Mouse (Mus musculus) midbrain, postnatal 0 days (tissue): ENCODE data around the gene 4430402I18Rik. TPM values are rescaled to one million over a fixed set of nuclear protein-coding genes. Genes with fewer than 3 reads are reported as not detected.

ENCODE experiments used
- ATAC-seq: fragments of 200-750 bp; cut with Nextera tagmentation; 2 replicates; pipeline ENCODE4 v1.8.0; 2017; ENCODE audit warnings: moderate number of reproducible peaks, mild to moderate bottlenecking, moderate TSS enrichment, moderate library complexity; ENCODE audit not compliant: low FRiP score
- DNase-seq: peaks from one replicate; pipeline ENCODE4 v3.0.0-alpha.2; 2015; ENCODE audit warnings: low spot score
- H3K27ac ChIP-seq: fragments of 300-500 bp; sonication (generic); 2 replicates; pipeline ENCODE4 v1.5.1; 2014; ENCODE audit warnings: low read depth, mild to moderate bottlenecking, low read length, mixed read lengths
- H3K27me3 ChIP-seq: fragments of 300-500 bp; sonication (generic); 2 replicates; pipeline ENCODE4 v1.6.1; 2014; ENCODE audit warnings: low read length, control low read depth, mixed read lengths; ENCODE audit not compliant: insufficient read depth
- H3K36me3 ChIP-seq: fragments of 300-500 bp; sonication (generic); 2 replicates; pipeline ENCODE4 v1.6.1; 2014; ENCODE audit warnings: low read length, control low read depth, mixed read lengths; ENCODE audit not compliant: insufficient read depth
- H3K4me1 ChIP-seq: fragments of 300-500 bp; sonication (generic); 2 replicates; pipeline ENCODE4 v1.6.1; 2014; ENCODE audit warnings: mild to moderate bottlenecking, control low read depth, antibody characterized with exemption, low read length, mixed read lengths; ENCODE audit not compliant: insufficient read depth
- H3K4me2 ChIP-seq: fragments of 300-500 bp; sonication (generic); 2 replicates; pipeline ENCODE4 v1.6.1; 2014; ENCODE audit warnings: low read depth, mild to moderate bottlenecking, low read length, mixed read lengths; ENCODE audit not compliant: poor library complexity, severe bottlenecking
- H3K4me3 ChIP-seq: fragments of 300-500 bp; sonication (generic); 2 replicates; pipeline ENCODE4 v1.5.1; 2014; ENCODE audit warnings: low read depth, mild to moderate bottlenecking, low read length, moderate library complexity
- H3K9ac ChIP-seq: fragments of 300-500 bp; sonication (generic); replicated peaks from 2 replicates; pipeline ENCODE4 v1.6.1; 2014; ENCODE audit warnings: mild to moderate bottlenecking, low read length, moderate library complexity, mixed read lengths; ENCODE audit not compliant: poor library complexity, severe bottlenecking
- H3K9me3 ChIP-seq: fragments of 300-500 bp; sonication (generic); 2 replicates; pipeline ENCODE4 v1.6.1; 2016; ENCODE audit warnings: low read length, control low read depth
- CTCF ChIP-seq: IDR thresholded peaks from 2 replicates; pipeline ENCODE4 v1.5.1; 2016; ENCODE audit warnings: antibody characterized with exemption, mild to moderate bottlenecking
- WGBS: fragments of 180-500 bp; shearing (Covaris S2); extraction: QIAGEN DNeasy Blood & Tissue Kit; methylation state at CpG from one replicate; pipeline ENCODE4 v1.1.7; 2014; 5-methylcytosine and 5-hydroxymethylcytosine counted together
- polyA plus RNA-seq: library from polyadenylated mRNA; unstranded; fragments of >200 nt; fragmentation: Nextera tagmentation; extraction: Ambion mirVana; gene quantifications from 2 replicates; pipeline ENCODE4 v1.2.1, GENCODE M21; 2015
- total RNA-seq: library from RNA; depleted of rRNA; stranded (reverse); fragments of >200 nt; gene quantifications from 2 replicates; pipeline ENCODE4 v1.2.3, GENCODE M21; 2014; rRNA removed

4430402I18Rik gene
- total and polyA plus RNA-seq, 2 experiments from 2014 or later, result 2.1 to 2.3 TPM

- H3K9ac ChIP-seq, result no peak overlapping the region
- no peak overlapping the region for H3K27ac ChIP-seq
- 93% methylated on average over 3 of the region's 3 CpGs for WGBS
- TF ChIP-seq CTCF, result no peak
- ATAC-seq (no peak), DNase-seq (no peak)
- H3K9me3 ChIP-seq, result no peaks in the 10 kb centered on the region
- no peak overlapping the region for H3K4me3 ChIP-seq
- no peaks in the 10 kb centered on the region for H3K4me1 ChIP-seq
- H3K36me3 ChIP-seq, result no peaks in the 10 kb centered on the region
- no peak overlapping the region for H3K4me2 ChIP-seq
- H3K27me3 ChIP-seq, result no peaks in the 10 kb centered on the region
These were observed 115.6 kb downstream of the 4430402I18Rik start for GRCm38 (mm10) chr19:28852001-28852400.

- no peak for DNase-seq
These were observed 117.1 kb downstream of the 4430402I18Rik start for GRCm38 (mm10) chr19:28850510-28850909.

GRCm38 (mm10) chr19:28844946-28845710 lies 122.5 kb downstream of the 4430402I18Rik start:
- DNase-seq, result peak; percentile 70
- no peaks in the 10 kb centered on the region for H3K36me3 ChIP-seq

More at GRCm38 (mm10) chr19:28850510-28850909, 117.1 kb downstream of the 4430402I18Rik start:
- 96% methylated on average over 3 of the region's 3 CpGs for WGBS
- TF ChIP-seq CTCF, result no peak
- Histone ChIP-seq H3K9me3 (no peaks in the 10 kb centered on the region), H3K4me2 (no peak overlapping the region), H3K27ac (no peak overlapping the region), H3K4me3 (no peak overlapping the region), H3K4me1 (no peaks in the 10 kb centered on the region), H3K9ac (no peak overlapping the region), H3K27me3 (no peaks in the 10 kb centered on the region), H3K36me3 (no peaks in the 10 kb centered on the region)
- ATAC-seq, result no peak

More at GRCm38 (mm10) chr19:28844946-28845710, 122.5 kb downstream of the 4430402I18Rik start:
- H3K9ac ChIP-seq, result no peak overlapping the region
- TF ChIP-seq CTCF, result no peak
- no peaks in the 10 kb centered on the region for H3K9me3 ChIP-seq
- H3K4me3 ChIP-seq, result no peak overlapping the region
- 66% methylated on average over 8 of the region's 8 CpGs for WGBS
- no peaks in the 10 kb centered on the region for H3K27me3 ChIP-seq
- H3K27ac ChIP-seq, result no peak overlapping the region
- ATAC-seq, result no peak
- no peaks in the 10 kb centered on the region for H3K4me1 ChIP-seq
- no peak overlapping the region for H3K4me2 ChIP-seq

Other genes with a start within 250 kb of the 4430402I18Rik start
- gene Slc1a1, start 132.8 kb downstream of the 4430402I18Rik start, total RNA-seq, result 85.3 and 87.3 TPM in 2 replicates
- 50.6 and 51.7 TPM in 2 replicates for gene Slc1a1, start 132.8 kb downstream of the 4430402I18Rik start, polyA plus RNA-seq
- 23.3 and 27.8 TPM in 2 replicates for gene Plpp6, start 3.8 kb downstream of the 4430402I18Rik start, total RNA-seq
- gene Plpp6, start 3.8 kb downstream of the 4430402I18Rik start, polyA plus RNA-seq, result 17.8 and 20.0 TPM in 2 replicates
- gene Cdc37l1, start 22.6 kb upstream of the 4430402I18Rik start, total RNA-seq, result 52.2 and 74.0 TPM in 2 replicates
- 33.1 and 34.2 TPM in 2 replicates for gene Cdc37l1, start 22.6 kb upstream of the 4430402I18Rik start, polyA plus RNA-seq
- gene Ak3, start 80.2 kb upstream of the 4430402I18Rik start, total RNA-seq, result 75.4 and 99.4 TPM in 2 replicates
- gene Ak3, start 80.2 kb upstream of the 4430402I18Rik start, polyA plus RNA-seq, result 69.0 and 74.6 TPM in 2 replicates
- 23.6 and 26.1 TPM in 2 replicates for gene Rcl1, start 133.6 kb upstream of the 4430402I18Rik start, total RNA-seq
- 34.6 and 37.8 TPM in 2 replicates for gene Rcl1, start 133.6 kb upstream of the 4430402I18Rik start, polyA plus RNA-seq